Mouse (Mus musculus): ENCODE measurements around the gene Zc3hc1. TPM values are rescaled to one million over a fixed set of nuclear protein-coding genes. Genes with fewer than 3 reads are reported as not detected.

The Zc3hc1 gene
- polyA plus RNA-seq, 1 experiment from 2014 or later, result 14.4 TPM

DNA sequence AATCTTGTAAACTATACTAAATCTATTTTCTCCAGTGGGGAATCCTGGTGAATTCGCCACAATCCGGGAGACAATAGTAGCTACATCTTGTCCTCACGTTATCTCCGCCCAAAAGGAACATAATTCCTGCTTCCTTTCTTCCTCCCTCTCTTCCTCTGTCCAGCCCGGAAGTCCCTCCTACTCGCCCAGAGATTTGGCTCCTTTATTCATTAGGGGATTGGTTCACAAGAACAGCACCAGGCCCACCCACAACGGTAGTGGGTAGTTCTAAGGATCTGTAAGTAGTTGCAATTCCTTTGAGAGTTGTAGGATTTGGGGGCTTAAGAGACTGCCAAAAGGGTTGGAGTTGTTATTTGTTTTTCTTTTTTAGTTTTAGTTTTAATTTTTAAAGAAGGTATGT lies 26.0 kb upstream of the Zc3hc1 start:
- ATAC-seq (no peak), DNase-seq (no peak)
- Histone ChIP-seq H3K9ac (replicated peaks) (no peak overlapping the region), H3K4me2 (ENCODE audit: low read depth, low read length) (no peak overlapping the region), H3K27me3 (ENCODE audit: insufficient read depth, low read length) (no peaks in the 10 kb centered on the region), H3K9me3 (ENCODE audit: low read length) (no peaks in the 10 kb centered on the region), H3K4me1 (ENCODE audit: insufficient read depth) (no peaks in the 10 kb centered on the region), H3K36me3 (replicated peaks; ENCODE audit: insufficient read depth, low read length) (0 out of 2 replicates have a peak, but pooled peaks cover 4% of the 10 kb centered on the region), H3K27ac (ENCODE audit: low read depth) (no peak overlapping the region), H3K4me3 (ENCODE audit: low read depth, low read length) (no peak overlapping the region)
- TF ChIP-seq CTCF (IDR thresholded peaks at IDR 0.05; ENCODE audit: low read depth), result no peak
- TF ChIP-seq EP300 (IDR thresholded peaks at IDR 0.05; ENCODE audit: low read depth), result no peak
- WGBS (ENCODE audit: insufficient replicate concordance), result 81% methylated on average over 7 of the region's 7 CpGs

DNA sequence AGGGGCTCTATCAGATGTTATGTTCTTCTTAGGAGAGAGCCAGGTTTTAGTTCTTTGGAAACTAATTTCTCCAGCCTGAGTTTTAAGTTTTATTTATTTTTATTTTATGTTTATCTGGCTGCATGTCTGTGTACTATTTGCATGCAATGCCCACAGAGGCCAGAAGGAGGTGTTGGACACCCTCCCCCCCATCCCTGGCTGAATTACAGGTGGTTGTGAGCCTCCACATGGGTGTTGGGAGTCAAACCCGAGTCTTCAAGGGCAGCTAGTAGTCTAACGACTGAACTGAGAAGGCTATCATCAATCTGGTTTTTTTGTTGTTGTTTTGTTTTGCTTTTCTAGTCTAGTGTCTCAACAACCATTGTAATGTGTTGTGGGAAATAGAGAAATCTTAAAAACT lies 25.3 kb upstream of the Zc3hc1 start:
- H3K4me2 ChIP-seq (ENCODE audit: low read depth, low read length), result no peak overlapping the region
- DNase-seq (no peak), ATAC-seq (no peak)
- H3K27me3 ChIP-seq (ENCODE audit: insufficient read depth, low read length), result no peaks in the 10 kb centered on the region
- no peaks in the 10 kb centered on the region for H3K4me1 ChIP-seq (ENCODE audit: insufficient read depth)
- H3K4me3 ChIP-seq (ENCODE audit: low read depth, low read length), result no peak overlapping the region
- H3K27ac ChIP-seq (ENCODE audit: low read depth), result no peak overlapping the region
- H3K9me3 ChIP-seq (ENCODE audit: low read length), result no peaks in the 10 kb centered on the region
- WGBS (ENCODE audit: insufficient replicate concordance), result 85% methylated on average over 2 of the region's 2 CpGs
- H3K36me3 ChIP-seq (replicated peaks; ENCODE audit: insufficient read depth, low read length), result 0 out of 2 replicates have a peak, but pooled peaks cover 3% of the 10 kb centered on the region
- TF ChIP-seq CTCF (IDR thresholded peaks at IDR 0.05; ENCODE audit: low read depth) (peak; percentile 23; the same call in 1 of the 2 replicates), EP300 (IDR thresholded peaks at IDR 0.05; ENCODE audit: low read depth) (no peak)
- H3K9ac ChIP-seq (replicated peaks), result no peak overlapping the region

DNA sequence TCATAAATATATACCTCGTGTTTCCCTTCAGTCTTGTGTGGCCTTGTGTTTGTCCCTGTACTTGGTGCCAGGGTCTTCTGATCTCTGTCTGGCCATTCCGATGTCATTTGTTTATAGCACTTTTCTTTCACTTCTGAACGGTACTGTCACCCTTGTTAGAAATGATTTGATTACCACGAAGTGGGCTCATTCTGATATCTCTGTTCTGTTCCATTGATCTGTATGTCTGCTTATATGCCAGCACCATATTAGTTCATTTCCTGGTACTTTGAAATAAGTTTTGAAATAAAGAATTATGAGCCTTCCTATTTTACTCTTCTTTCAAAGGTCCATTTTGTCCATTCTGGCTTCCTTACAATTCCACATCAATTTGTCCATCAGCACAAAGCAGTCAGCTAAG lies 20.5 kb upstream of the Zc3hc1 start:
- WGBS (ENCODE audit: insufficient replicate concordance), result 70% methylated on average over 4 of the region's 4 CpGs
- Histone ChIP-seq H3K27ac (ENCODE audit: low read depth) (no peak overlapping the region), H3K36me3 (replicated peaks; ENCODE audit: insufficient read depth, low read length) (no peaks in the 10 kb centered on the region), H3K9ac (replicated peaks) (no peak overlapping the region), H3K4me2 (ENCODE audit: low read depth, low read length) (no peak overlapping the region), H3K9me3 (ENCODE audit: low read length) (no peaks in the 10 kb centered on the region), H3K4me1 (ENCODE audit: insufficient read depth) (no peaks in the 10 kb centered on the region), H3K27me3 (ENCODE audit: insufficient read depth, low read length) (no peaks in the 10 kb centered on the region), H3K4me3 (ENCODE audit: low read depth, low read length) (no peak overlapping the region)
- DNase-seq (no peak), ATAC-seq (no peak)
- TF ChIP-seq EP300 (IDR thresholded peaks at IDR 0.05; ENCODE audit: low read depth) (no peak), CTCF (IDR thresholded peaks at IDR 0.05; ENCODE audit: low read depth) (no peak)

DNA sequence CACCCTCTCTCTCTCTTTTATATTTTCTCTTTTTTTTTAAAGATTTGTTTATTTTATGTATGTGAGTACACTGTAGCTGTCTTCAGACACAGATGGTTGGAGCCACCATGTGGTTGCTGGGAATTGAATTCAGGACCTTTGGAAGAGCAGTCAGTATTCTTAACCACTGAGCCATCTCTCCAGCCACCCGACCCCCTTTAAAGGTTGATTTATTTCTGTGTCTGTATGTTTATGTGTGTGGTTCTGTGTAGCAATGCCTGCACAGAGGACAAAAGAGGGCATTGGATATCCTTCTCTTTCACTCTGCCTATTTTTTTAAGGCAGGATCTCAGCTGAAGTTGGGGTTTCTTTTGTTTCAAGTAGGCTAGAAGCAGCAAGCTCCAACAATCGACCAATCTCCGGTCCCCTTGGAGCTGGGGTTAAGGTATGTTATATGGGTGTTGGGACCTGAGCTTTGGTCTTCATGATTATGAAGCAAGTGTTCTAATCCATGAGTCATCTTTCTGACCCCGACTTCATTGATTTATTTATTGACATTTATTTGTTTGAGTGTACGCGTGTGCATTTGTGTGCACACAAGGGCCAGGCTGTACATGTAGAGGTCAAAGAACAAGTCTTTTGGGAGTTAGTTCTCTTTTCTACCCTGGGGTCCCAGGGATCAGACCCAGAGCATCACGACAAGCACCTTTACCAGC lies 18.7 kb upstream of the Zc3hc1 start:
- ATAC-seq, result peak; percentile 89
- Histone ChIP-seq H3K4me2 (ENCODE audit: low read depth, low read length) (no peak overlapping the region), H3K9me3 (ENCODE audit: low read length) (no peaks in the 10 kb centered on the region), H3K9ac (replicated peaks) (no peak overlapping the region), H3K27me3 (ENCODE audit: insufficient read depth, low read length) (no peaks in the 10 kb centered on the region), H3K4me1 (ENCODE audit: insufficient read depth) (no peaks in the 10 kb centered on the region), H3K36me3 (replicated peaks; ENCODE audit: insufficient read depth, low read length) (no peaks in the 10 kb centered on the region), H3K27ac (ENCODE audit: low read depth) (peak overlapping the region; percentile 84), H3K4me3 (ENCODE audit: low read depth, low read length) (no peak overlapping the region)
- WGBS (ENCODE audit: insufficient replicate concordance), result 67% methylated on average over 7 of the region's 7 CpGs
- TF ChIP-seq CTCF (IDR thresholded peaks at IDR 0.05; ENCODE audit: low read depth) (no peak), EP300 (IDR thresholded peaks at IDR 0.05; ENCODE audit: low read depth) (peak; percentile 66)
- peak; percentile 19 for DNase-seq

DNA sequence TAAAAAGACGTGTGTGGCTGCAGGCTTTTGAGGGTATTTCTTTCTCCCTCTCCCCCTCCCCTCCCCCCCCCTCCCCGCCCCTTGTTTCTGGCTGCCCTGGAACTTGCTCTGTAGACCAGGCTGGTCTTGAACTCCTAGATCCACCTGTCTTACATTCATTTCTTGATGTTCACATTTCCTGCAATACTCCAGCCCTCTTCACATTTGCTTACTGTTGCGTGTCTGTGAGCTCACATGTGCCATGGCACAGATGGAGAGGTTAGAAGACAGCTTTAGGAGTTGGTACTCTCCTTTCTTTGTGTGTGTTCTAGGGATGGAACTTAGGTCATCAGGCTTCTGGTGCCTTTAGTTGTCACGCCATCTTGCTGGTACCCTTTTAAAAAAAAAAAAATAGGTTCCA lies 17.4 kb upstream of the Zc3hc1 start:
- DNase-seq, result no peak
- no peak for ATAC-seq
- H3K4me1 ChIP-seq (ENCODE audit: insufficient read depth), result no peaks in the 10 kb centered on the region
- no peak for TF ChIP-seq CTCF (IDR thresholded peaks at IDR 0.05; ENCODE audit: low read depth)
- TF ChIP-seq EP300 (IDR thresholded peaks at IDR 0.05; ENCODE audit: low read depth), result no peak
- H3K36me3 ChIP-seq (replicated peaks; ENCODE audit: insufficient read depth, low read length), result no peaks in the 10 kb centered on the region
- H3K4me3 ChIP-seq (ENCODE audit: low read depth, low read length), result no peak overlapping the region
- WGBS (ENCODE audit: insufficient replicate concordance), result 84% methylated on average over 4 of the region's 4 CpGs
- no peak overlapping the region for H3K27ac ChIP-seq (ENCODE audit: low read depth)
- H3K4me2 ChIP-seq (ENCODE audit: low read depth, low read length), result no peak overlapping the region
- H3K9ac ChIP-seq (replicated peaks), result no peak overlapping the region
- H3K27me3 ChIP-seq (ENCODE audit: insufficient read depth, low read length), result no peaks in the 10 kb centered on the region
- H3K9me3 ChIP-seq (ENCODE audit: low read length), result no peaks in the 10 kb centered on the region

DNA sequence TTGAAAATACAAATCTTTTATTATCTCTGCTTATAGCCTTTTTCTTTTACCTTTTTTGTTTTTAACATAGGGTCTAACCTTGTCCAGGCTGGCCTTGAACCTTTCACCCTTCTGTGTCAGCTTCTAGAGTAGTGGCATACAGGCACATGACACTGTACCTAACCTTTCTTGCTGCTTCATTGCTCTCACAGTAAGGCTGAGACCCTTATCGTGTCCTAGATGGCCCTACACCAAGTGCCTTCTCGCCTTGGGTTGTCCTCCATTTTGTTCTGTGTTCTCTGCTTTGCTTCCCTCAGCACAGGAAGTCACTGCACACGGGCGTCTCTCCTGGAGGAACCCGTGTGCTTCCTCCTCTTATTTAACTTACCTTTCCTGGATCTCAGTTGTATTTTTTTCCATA lies 13.8 kb upstream of the Zc3hc1 start:
- Histone ChIP-seq H3K9me3 (ENCODE audit: low read length) (no peaks in the 10 kb centered on the region), H3K4me3 (ENCODE audit: low read depth, low read length) (no peak overlapping the region), H3K36me3 (replicated peaks; ENCODE audit: insufficient read depth, low read length) (no peaks in the 10 kb centered on the region), H3K4me1 (ENCODE audit: insufficient read depth) (no peaks in the 10 kb centered on the region), H3K4me2 (ENCODE audit: low read depth, low read length) (no peak overlapping the region), H3K27me3 (ENCODE audit: insufficient read depth, low read length) (no peaks in the 10 kb centered on the region), H3K27ac (ENCODE audit: low read depth) (no peak overlapping the region), H3K9ac (replicated peaks) (no peak overlapping the region; the same call in 1 of the 2 replicates)
- no peak for TF ChIP-seq CTCF (IDR thresholded peaks at IDR 0.05; ENCODE audit: low read depth)
- TF ChIP-seq EP300 (IDR thresholded peaks at IDR 0.05; ENCODE audit: low read depth), result no peak
- ATAC-seq, result no peak
- DNase-seq, result no peak
- WGBS (ENCODE audit: insufficient replicate concordance), result 65% methylated on average over 5 of the region's 5 CpGs

Measured in liver, postnatal 0 days (tissue).